Mouse (Mus musculus) ES-E14 (cell line): ENCODE measurements around the gene Tlcd2.

Source experiments
- HCFC1 ChIP-seq: IDR thresholded peaks from 2 replicates; pipeline ENCODE4 v1.6.1; 2012; ENCODE audit warnings: low read length, inconsistent platforms, borderline replicate concordance; ENCODE audit not compliant: insufficient read depth
- MAFK ChIP-seq: IDR thresholded peaks from 2 replicates; pipeline ENCODE4 v1.6.1; 2014; ENCODE audit warnings: mild to moderate bottlenecking, low read depth, low read length, inconsistent platforms; ENCODE audit not compliant: insufficient read depth
- ZC3H11A ChIP-seq: IDR thresholded peaks from 2 replicates; pipeline ENCODE4 v1.6.1; 2012; ENCODE audit warnings: low read depth, mild to moderate bottlenecking, inconsistent platforms, low read length, borderline replicate concordance
- ZNF384 ChIP-seq: IDR thresholded peaks from 2 replicates; pipeline ENCODE4 v1.6.1; 2012; ENCODE audit warnings: low read depth, low read length, inconsistent platforms

DNA sequence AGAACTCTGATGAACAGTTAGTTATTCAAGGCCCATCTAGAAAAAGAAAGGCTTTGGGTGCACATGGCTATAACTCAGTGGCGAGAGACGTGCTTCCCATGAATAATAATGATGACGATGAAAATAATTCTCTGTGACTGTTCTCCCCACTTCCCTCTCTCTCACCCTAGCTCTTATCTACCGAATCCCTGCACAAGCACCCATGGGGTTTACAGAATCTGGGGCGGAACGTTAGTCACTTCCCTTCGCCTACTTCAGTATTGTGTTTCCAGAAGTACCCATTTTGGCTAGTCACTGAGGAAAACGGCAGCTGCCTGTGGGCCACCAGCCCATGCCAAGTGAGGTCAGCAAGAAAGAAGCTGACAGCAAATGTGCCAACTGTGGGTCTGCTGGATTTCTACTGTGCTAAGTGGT lies 2.9 kb upstream of the Tlcd2 start:
- TF ChIP-seq MAFK (no peak), ZC3H11A (no peak), HCFC1 (no peak), ZNF384 (no peak)
